Mouse (Mus musculus): ENCODE data around the gene Pnliprp1.

Pnliprp1 gene

GRCm38 (mm10) chr19:58728445-58729031 lies at the start of gene Pnliprp1:
Gene Pnliprp1, plus strand, starts transcription at chr19:58728887.
- no peak for DNase-seq (ENCODE audit: low read depth, low spot score)

- DNase-seq (ENCODE audit: low read depth, low spot score), result no peak
These were observed 39.8 kb upstream of the Pnliprp1 start for GRCm38 (mm10) chr19:58688933-58689332.

- DNase-seq (ENCODE audit: low read depth, low spot score), result no peak
These were observed 33.4 kb upstream of the Pnliprp1 start for GRCm38 (mm10) chr19:58695314-58695713.

DNA sequence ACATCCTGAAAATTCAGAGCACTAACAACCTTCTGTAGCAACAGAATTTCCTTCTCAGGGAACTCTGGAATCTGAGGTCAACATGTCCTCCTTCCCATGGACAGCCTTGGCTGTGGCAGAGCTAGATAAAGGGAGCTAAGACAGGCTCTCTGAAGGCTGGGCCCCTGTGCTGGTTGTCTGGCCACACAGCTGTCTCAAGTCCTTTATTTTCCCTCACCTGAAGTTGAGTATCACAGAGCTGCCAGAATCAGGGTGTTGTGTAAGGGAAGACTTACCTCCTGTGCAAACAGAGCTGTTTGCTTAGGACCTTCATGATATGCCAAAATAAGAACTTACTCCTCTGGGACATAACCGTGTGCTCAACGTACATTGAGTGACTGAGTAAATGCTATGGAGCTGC lies 32.5 kb upstream of the Pnliprp1 start:
- DNase-seq (ENCODE audit: low read depth, low spot score), result no peak

DNA sequence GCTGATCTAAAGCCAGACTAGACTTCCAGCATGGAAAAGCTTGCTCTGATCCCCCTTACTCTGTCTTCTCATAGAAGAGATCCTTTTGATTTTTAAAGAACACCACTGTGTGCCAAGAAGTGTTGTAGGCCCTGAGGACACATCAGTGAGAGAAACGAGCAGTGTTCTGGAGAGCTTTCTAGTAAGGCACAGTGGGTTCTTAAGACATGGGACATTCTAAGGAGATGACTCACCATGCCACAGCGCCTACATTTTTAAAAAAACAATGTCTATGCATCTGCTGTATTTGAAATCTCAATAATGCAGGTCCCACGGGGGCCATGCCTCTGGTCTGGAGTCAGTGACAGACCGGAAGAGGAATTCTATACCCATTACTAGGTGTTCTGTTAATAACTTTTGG lies 24.1 kb upstream of the Pnliprp1 start:
- no peak for DNase-seq (ENCODE audit: low read depth, low spot score)

- no peak for DNase-seq (ENCODE audit: low read depth, low spot score)
These were observed 20.1 kb upstream of the Pnliprp1 start for GRCm38 (mm10) chr19:58708611-58709010.

- DNase-seq (ENCODE audit: low read depth, low spot score), result no peak
These were observed 10.8 kb upstream of the Pnliprp1 start for GRCm38 (mm10) chr19:58717925-58718324.

DNA sequence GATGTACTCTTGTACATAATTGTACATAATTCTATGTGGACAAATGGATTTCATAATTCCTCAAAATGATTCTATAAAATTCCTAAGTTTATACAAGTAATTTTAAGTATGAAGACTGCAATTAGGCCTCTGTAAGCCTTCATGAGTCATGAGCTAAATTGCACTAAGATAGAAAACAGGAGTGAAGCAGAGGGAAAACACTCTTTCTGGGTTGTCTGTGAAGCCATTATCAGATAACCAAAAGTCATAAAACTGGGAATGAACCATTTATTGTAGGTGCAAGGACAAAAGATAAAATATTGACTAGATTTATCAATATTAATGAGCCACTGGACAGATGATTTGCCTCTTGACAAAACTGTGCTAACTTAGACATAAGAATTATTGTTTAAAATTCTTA lies 8.2 kb upstream of the Pnliprp1 start:
- no peak for DNase-seq (ENCODE audit: low read depth, low spot score)

DNA sequence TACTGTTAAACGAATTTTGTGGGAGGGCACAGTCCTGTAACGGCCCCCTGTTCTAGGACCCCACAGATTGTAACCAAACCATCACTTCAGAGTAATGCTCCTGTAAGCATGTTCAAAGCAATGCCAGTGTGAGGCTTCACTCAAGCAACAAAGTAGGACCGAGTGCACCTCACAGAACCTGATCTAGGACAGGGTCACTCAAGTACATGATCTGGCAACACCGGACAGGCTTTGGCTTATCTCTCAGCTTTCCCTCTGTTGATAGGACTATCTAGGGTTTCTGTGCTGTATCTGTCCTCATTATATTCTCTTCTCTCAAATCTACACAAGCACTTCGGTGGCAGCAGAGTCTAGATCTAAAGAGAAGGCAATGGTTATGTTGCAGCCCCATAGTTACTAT lies 2.1 kb upstream of the Pnliprp1 start:
- DNase-seq (ENCODE audit: low read depth, low spot score), result no peak

GRCm38 (mm10) chr19:58727756-58728155 lies 931 bp upstream of the Pnliprp1 start:
- DNase-seq (ENCODE audit: low read depth, low spot score), result no peak

DNA sequence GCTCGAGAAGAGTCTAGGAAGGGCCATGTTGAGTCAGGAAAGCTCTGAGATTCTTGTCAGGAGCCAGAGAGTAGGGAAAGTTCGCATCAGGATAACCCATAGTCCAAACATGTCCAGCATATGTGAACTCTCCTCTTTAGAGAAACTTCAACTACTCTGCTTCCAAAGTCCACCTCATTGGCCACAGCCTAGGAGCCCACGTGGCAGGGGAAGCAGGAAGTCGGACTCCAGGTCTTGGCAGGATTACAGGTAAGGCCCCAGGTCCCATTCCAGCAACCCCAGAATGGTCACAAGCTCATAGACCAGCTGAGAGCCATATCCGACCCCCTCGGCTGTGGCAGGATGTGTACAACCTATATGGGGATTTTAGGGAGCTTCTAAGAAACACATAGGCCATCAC lies 4.5 kb downstream of the Pnliprp1 start:
- no peak for DNase-seq (ENCODE audit: low read depth, low spot score)

GRCm38 (mm10) chr19:58738111-58738510 lies 9.4 kb downstream of the Pnliprp1 start:
- DNase-seq (ENCODE audit: low read depth, low spot score), result no peak

DNA sequence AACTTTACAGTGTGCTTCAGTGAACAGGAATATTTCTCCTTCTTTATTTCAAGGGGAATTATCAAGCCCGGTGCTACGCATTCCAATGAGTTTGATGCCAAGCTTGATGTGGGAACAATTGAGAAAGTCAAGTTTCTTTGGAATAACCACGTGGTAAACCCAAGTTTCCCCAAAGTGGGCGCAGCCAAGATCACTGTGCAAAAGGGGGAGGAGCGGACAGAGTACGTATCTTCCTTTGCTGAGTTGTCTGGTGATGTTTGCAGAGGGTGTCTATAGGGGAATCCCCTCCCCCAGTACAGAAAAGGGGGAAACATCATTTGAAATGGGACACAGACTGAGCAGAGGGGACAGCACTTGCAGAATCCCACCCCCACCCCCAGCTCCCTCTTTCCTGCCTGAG lies 12.3 kb downstream of the Pnliprp1 start:
- DNase-seq (ENCODE audit: low read depth, low spot score), result no peak

DNA sequence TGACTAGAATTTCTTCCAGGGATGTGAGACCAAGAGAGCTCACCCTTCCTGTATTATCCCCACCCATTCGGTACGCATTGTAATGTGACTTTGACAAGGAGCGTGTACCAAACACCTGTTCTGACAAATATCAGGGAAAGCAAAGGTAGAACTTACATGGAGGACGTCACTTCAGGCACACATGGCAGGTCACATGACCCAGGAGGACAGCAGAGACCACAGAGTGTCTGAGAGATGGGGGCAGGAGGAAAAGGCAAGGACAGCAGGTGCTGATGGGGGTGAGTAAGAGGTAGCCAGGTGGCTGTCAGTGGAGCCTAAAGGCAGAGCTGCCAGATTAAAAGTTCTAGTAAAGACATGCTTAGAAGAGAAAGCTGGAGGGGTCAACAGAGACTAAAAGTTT lies 14.0 kb downstream of the Pnliprp1 start:
- DNase-seq (ENCODE audit: low read depth, low spot score), result no peak

DNA sequence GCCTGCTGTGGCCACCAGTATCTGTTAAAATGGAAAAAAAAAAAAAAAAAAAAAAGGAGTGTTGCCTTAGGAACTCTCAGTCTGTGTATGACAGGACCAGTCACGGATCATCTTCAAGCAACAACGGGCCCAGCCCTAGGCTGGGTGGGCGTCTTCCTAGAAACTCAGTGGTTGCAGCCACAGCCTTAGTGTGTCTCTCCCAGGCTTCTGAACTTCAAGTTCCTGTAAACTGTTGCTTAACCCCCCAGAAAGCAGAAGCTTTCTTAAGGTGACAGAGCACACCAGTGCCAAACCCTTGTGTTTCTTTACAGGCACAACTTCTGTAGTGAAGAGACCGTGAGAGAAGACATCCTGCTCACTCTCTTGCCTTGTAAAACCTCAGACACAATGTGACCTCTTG lies 15.0 kb downstream of the Pnliprp1 start:
- no peak for DNase-seq (ENCODE audit: low read depth, low spot score)

DNA sequence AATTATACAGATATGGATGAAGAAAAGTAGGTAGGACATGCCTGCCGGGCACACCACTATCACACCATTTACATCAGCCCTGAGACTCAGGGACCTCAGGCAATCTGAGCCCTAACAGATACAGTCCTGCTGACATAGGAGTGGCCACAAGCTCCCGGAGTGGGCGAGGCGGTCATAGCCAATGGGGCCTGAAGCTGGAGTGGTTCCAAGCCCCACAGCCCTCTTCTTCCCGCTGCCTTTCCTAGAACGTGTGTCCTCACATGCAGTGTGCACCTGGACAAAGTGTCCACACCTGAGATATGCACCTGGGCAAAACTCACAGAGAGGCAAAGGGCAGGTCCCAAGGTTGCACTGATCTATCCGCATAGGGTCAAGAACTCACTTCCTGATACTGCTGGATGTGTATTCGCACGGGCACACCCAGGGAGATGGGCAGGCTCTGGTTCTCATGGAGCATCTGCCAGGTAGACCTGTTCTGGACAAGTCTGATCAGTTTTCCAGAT lies 18.9 kb downstream of the Pnliprp1 start:
- no peak for DNase-seq (ENCODE audit: low read depth, low spot score)

DNA sequence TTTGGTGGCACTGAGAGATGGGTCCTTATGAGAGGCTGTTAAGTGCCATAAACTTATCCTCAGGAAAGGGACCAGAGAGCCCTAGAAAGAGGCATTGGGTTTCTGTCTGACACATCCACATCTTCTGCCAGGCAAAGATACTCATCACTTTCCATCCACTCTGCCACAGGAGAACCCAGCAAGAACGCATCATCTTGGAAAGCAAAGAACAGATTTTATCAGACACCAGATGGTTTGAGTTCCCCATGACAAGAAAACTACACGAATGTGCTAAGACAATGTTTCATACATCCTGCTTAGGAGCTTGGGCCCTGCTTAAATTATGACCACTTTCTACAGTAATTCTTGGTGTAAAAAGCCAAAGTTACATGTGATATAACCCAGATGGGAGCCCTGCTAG lies 22.1 kb downstream of the Pnliprp1 start:
- DNase-seq (ENCODE audit: low read depth, low spot score), result no peak

GRCm38 (mm10) chr19:58751504-58751903 lies 22.8 kb downstream of the Pnliprp1 start:
- DNase-seq (ENCODE audit: low read depth, low spot score), result no peak

DNA sequence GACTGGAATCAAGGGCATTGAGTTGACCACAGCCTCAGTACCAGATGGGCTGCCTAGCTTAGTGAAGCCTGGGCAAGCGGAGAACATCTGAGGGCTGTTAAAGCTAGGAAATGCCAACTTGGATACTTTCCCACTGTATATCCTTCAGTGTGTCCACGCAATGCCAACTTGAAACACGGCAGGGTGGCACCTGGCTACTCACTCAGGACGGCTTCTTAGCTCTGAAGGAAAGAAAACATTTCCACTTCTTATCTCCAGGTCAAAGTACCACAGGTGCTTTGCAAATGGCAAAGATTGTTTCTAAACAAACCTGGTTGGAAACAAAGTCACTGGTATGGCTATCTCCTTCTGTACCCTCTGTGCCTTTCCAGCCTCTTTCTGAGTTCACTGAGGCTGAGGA lies 30.2 kb downstream of the Pnliprp1 start:
- DNase-seq (ENCODE audit: low read depth, low spot score), result no peak

DNA sequence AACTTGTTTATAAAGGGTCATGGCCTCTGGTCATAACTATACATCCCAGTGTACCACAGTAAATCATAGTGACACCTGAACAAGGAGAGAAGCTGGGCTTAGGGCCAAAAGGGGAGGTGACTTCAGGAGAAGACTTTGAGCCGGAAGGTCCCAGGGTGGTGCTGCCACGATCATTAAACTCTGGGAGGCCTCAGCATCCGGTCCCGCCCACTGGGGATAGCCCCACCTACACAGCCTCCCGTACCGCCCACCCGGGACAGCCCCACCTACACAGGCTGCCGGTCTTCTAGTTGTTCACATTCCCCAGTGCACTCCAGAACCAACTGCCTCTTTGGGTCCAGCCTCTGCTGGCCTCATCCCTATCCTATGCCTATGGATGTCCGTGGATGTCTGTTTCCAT lies 30.7 kb downstream of the Pnliprp1 start, which contains the start of gene Pnliprp2:
Pnliprp2 (plus strand) TSS at position 297 of the 400 bp plus-strand sequence.
- peak; percentile 73 for DNase-seq (ENCODE audit: low read depth, low spot score)

DNA sequence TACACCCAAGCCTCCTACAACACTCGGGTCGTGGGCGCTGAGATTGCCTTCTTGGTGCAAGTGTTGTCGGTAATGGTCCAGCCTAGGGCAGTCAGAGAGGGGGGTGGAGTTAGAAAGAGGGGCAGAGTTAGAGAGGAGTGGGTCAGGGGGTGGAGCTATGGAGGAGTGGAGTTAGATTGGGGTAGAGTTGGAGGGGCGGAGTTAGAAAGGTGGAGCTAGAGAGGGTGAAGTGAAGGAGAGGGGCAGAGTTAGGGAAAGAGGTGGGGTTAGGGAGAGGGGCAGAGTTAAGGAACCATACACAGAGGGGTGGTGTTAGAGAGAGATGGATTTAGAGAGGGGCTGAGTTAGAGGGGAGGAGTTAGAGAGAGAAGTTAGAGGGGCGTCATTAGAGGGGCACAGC lies 33.6 kb downstream of the Pnliprp1 start:
- DNase-seq (ENCODE audit: low read depth, low spot score), result peak; percentile 84

DNA sequence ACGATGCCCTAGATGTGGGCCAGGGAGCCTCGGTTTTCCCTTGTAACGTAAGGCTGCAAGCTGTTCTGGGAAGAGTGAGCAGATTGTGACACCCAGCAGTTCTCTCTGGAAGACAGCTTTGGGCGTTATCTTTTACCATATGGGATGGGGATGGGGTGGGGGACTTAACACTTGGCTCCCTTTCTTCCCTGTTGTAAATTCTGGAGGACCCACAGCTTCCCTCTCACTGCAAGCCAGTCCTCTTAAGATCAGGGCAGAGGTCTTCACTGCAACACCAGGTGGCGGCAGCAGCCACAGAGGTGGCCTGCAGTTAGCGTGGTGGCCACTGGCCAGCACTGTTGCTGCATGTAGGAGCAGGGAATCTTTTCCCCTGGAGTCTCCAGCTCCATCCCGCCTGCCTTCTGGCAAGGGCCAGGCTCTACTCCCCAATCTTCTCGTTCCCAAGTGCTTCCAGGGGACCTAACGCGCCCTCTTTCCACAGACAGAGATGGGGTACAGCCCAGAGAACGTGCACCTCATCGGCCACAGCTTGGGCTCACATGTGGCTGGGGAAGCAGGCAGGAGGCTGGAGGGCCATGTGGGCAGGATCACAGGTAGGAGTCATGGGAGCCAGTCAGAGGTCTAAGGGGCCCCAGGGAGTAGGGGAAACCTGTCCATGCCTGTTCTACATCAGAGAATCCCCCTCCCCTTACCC lies 34.3 kb downstream of the Pnliprp1 start:
- peak; percentile 66 for DNase-seq (ENCODE audit: low read depth, low spot score)

GRCm38 (mm10) chr19:58767329-58767728 lies 38.6 kb downstream of the Pnliprp1 start:
- DNase-seq (ENCODE audit: low read depth, low spot score), result no peak

Data from ZHBTc4 (cell line).